Mouse (Mus musculus): ENCODE measurements around the gene Hspa12b. TPM values are rescaled to one million over a fixed set of nuclear protein-coding genes. Genes with fewer than 3 reads are reported as not detected.

Hspa12b gene
- polyA plus RNA-seq, 1 experiment: 8.0 TPM

GRCm38 (mm10) chr2:131170936-131171335, 43.9 kb downstream of the Hspa12b start:
- no peak overlapping the region for H3K4me3 ChIP-seq (replicated peaks; ENCODE audit: insufficient read depth, low read depth, low read length)
- 59% methylated on average over 9 of the region's 9 CpGs for WGBS
- no peak overlapping the region for H3K27ac ChIP-seq (ENCODE audit: insufficient read depth, low read length)
- TF ChIP-seq CTCF (IDR thresholded peaks at IDR 0.05; ENCODE audit: borderline replicate concordance, insufficient read depth, low read depth, low read length): no peak
- TF ChIP-seq POLR2A (IDR thresholded peaks at IDR 0.05; ENCODE audit: borderline replicate concordance, insufficient read depth, low read length): no peak
- no peaks in the 10 kb centered on the region for H3K27me3 ChIP-seq (ENCODE audit: control insufficient read depth, insufficient read depth, low read length)
- no peak for DNase-seq
- H3K4me1 ChIP-seq (ENCODE audit: control insufficient read depth, insufficient read depth, low read length): no peaks in the 10 kb centered on the region; the same call in 1 of the 2 replicates

GRCm38 (mm10) chr2:131171401-131172104, 44.5 kb downstream of the Hspa12b start:
- Histone ChIP-seq H3K27ac (ENCODE audit: insufficient read depth, low read length) (no peak overlapping the region), H3K27me3 (ENCODE audit: control insufficient read depth, insufficient read depth, low read length) (no peaks in the 10 kb centered on the region), H3K4me3 (replicated peaks; ENCODE audit: insufficient read depth, low read depth, low read length) (no peak overlapping the region), H3K4me1 (ENCODE audit: control insufficient read depth, insufficient read depth, low read length) (no peaks in the 10 kb centered on the region; the same call in 1 of the 2 replicates)
- peak; percentile 62 to 69 for DNase-seq
- TF ChIP-seq CTCF (IDR thresholded peaks at IDR 0.05; ENCODE audit: borderline replicate concordance, insufficient read depth, low read depth, low read length) (no peak), POLR2A (IDR thresholded peaks at IDR 0.05; ENCODE audit: borderline replicate concordance, insufficient read depth, low read length) (no peak)
- 45% methylated on average over 43 of the region's 43 CpGs for WGBS

- DNase-seq: no peak
- Histone ChIP-seq H3K4me1 (ENCODE audit: control insufficient read depth, insufficient read depth, low read length) (peaks cover 6% of the 10 kb centered on the region), H3K4me3 (replicated peaks; ENCODE audit: insufficient read depth, low read depth, low read length) (no peak overlapping the region), H3K27ac (ENCODE audit: insufficient read depth, low read length) (no peak overlapping the region), H3K27me3 (ENCODE audit: control insufficient read depth, insufficient read depth, low read length) (no peaks in the 10 kb centered on the region)
- WGBS: 71% methylated on average over 9 of the region's 9 CpGs
- TF ChIP-seq CTCF (IDR thresholded peaks at IDR 0.05; ENCODE audit: borderline replicate concordance, insufficient read depth, low read depth, low read length) (no peak), POLR2A (IDR thresholded peaks at IDR 0.05; ENCODE audit: borderline replicate concordance, insufficient read depth, low read length) (no peak)
Observed at GRCm38 (mm10) chr2:131172322-131172721, 45.2 kb downstream of the Hspa12b start.

- no peak for TF ChIP-seq POLR2A (IDR thresholded peaks at IDR 0.05; ENCODE audit: borderline replicate concordance, insufficient read depth, low read length)
- TF ChIP-seq CTCF (IDR thresholded peaks at IDR 0.05; ENCODE audit: borderline replicate concordance, insufficient read depth, low read depth, low read length): no peak
- peak; percentile 63 to 78 for DNase-seq
- WGBS: 4% methylated on average over 11 of the region's 11 CpGs
- H3K27me3 ChIP-seq (ENCODE audit: control insufficient read depth, insufficient read depth, low read length): no peaks in the 10 kb centered on the region
- H3K4me3 ChIP-seq (replicated peaks; ENCODE audit: insufficient read depth, low read depth, low read length): peak overlapping the region; percentile 56
- peaks cover 15% of the 10 kb centered on the region for H3K4me1 ChIP-seq (ENCODE audit: control insufficient read depth, insufficient read depth, low read length)
- no peak overlapping the region for H3K27ac ChIP-seq (ENCODE audit: insufficient read depth, low read length)
Observed at GRCm38 (mm10) chr2:131174700-131175099, 47.6 kb downstream of the Hspa12b start.

GRCm38 (mm10) chr2:131175286-131175944, 48.3 kb downstream of the Hspa12b start:
- H3K27ac ChIP-seq (ENCODE audit: insufficient read depth, low read length): no peak overlapping the region
- WGBS: 69% methylated on average over 3 of the region's 3 CpGs
- H3K4me3 ChIP-seq (replicated peaks; ENCODE audit: insufficient read depth, low read depth, low read length): no peak overlapping the region
- no peak for TF ChIP-seq CTCF (IDR thresholded peaks at IDR 0.05; ENCODE audit: borderline replicate concordance, insufficient read depth, low read depth, low read length)
- no peak for TF ChIP-seq POLR2A (IDR thresholded peaks at IDR 0.05; ENCODE audit: borderline replicate concordance, insufficient read depth, low read length)
- DNase-seq: no peak
- no peaks in the 10 kb centered on the region for H3K27me3 ChIP-seq (ENCODE audit: control insufficient read depth, insufficient read depth, low read length)
- H3K4me1 ChIP-seq (ENCODE audit: control insufficient read depth, insufficient read depth, low read length): peaks cover 15% of the 10 kb centered on the region

GRCm38 (mm10) chr2:131175945-131176309, 48.8 kb downstream of the Hspa12b start:
- H3K27ac ChIP-seq (ENCODE audit: insufficient read depth, low read length): no peak overlapping the region
- 62% methylated on average over 1 of the region's 1 CpGs for WGBS
- H3K4me3 ChIP-seq (replicated peaks; ENCODE audit: insufficient read depth, low read depth, low read length): no peak overlapping the region
- no peak for TF ChIP-seq POLR2A (IDR thresholded peaks at IDR 0.05; ENCODE audit: borderline replicate concordance, insufficient read depth, low read length)
- no peak for TF ChIP-seq CTCF (IDR thresholded peaks at IDR 0.05; ENCODE audit: borderline replicate concordance, insufficient read depth, low read depth, low read length)
- no peaks in the 10 kb centered on the region for H3K27me3 ChIP-seq (ENCODE audit: control insufficient read depth, insufficient read depth, low read length)
- H3K4me1 ChIP-seq (ENCODE audit: control insufficient read depth, insufficient read depth, low read length): peaks cover 15% of the 10 kb centered on the region
- no peak for DNase-seq

- Histone ChIP-seq H3K4me3 (replicated peaks; ENCODE audit: insufficient read depth, low read depth, low read length) (no peak overlapping the region), H3K27ac (ENCODE audit: insufficient read depth, low read length) (no peak overlapping the region), H3K4me1 (ENCODE audit: control insufficient read depth, insufficient read depth, low read length) (peaks cover 15% of the 10 kb centered on the region), H3K27me3 (ENCODE audit: control insufficient read depth, insufficient read depth, low read length) (no peaks in the 10 kb centered on the region)
- no peak for DNase-seq
- WGBS: 46% methylated on average over 5 of the region's 5 CpGs
- TF ChIP-seq CTCF (IDR thresholded peaks at IDR 0.05; ENCODE audit: borderline replicate concordance, insufficient read depth, low read depth, low read length) (no peak), POLR2A (IDR thresholded peaks at IDR 0.05; ENCODE audit: borderline replicate concordance, insufficient read depth, low read length) (no peak)
Observed at GRCm38 (mm10) chr2:131176491-131176890, 49.4 kb downstream of the Hspa12b start.

GRCm38 (mm10) chr2:131177932-131178331, 50.9 kb downstream of the Hspa12b start:
- 20% methylated on average over 9 of the region's 9 CpGs for WGBS
- Histone ChIP-seq H3K27ac (ENCODE audit: insufficient read depth, low read length) (0 out of 2 replicates have a peak overlapping the region, but pooled peaks have one; percentile 15), H3K4me3 (replicated peaks; ENCODE audit: insufficient read depth, low read depth, low read length) (peak overlapping the region; percentile 51), H3K4me1 (ENCODE audit: control insufficient read depth, insufficient read depth, low read length) (peaks cover 15% of the 10 kb centered on the region), H3K27me3 (ENCODE audit: control insufficient read depth, insufficient read depth, low read length) (no peaks in the 10 kb centered on the region)
- peak in 1 of 2 experiments; percentile 23 for DNase-seq
- TF ChIP-seq POLR2A (IDR thresholded peaks at IDR 0.05; ENCODE audit: borderline replicate concordance, insufficient read depth, low read length): no peak
- no peak for TF ChIP-seq CTCF (IDR thresholded peaks at IDR 0.05; ENCODE audit: borderline replicate concordance, insufficient read depth, low read depth, low read length)

All from cerebellum, adult 2 months (tissue).